Mouse (Mus musculus): Measurements from ENCODE around the gene Taok3.

The Taok3 gene

DNA sequence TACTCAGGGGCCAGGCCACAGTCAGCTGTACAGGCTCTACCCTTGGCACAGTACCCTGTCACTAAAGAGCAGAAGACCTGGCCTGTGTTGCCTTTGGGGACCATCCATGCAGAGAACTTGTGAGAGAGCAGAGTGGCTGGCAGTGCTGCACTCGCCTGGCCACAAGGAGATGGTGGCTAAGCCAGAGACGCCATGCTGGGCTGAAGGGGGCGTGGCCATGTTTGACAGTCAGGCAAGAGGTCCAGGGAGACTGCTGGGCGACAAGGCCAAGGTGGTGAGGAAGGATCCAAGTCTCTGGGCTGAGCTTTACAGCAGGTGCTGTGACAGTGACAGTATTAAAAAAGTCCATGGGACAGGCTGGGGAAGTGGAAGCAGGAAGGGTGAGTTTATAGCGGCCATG, 148.8 kb downstream of the Taok3 start:
- DNase-seq, result no peak

DNA sequence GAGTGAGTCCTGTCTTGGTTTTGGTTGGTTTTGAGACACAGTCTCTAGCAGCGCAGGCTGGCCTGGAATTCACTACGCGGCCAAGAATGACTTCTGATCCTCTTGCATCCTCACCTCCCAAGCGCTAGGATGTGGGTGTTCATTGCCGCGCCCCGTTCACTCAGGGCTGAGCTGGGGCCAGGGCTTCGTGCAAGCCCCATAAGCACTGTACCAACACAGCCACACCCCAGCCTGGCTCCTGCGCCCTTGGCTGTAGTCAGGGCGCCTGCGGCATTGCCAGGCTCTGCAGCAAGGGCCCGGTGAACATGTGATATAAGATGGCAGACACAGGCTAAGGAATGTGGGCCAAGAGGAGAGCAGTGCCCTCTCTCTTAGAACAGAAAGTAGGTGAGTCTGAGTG, 149.5 kb downstream of the Taok3 start:
- no peak for DNase-seq

DNA sequence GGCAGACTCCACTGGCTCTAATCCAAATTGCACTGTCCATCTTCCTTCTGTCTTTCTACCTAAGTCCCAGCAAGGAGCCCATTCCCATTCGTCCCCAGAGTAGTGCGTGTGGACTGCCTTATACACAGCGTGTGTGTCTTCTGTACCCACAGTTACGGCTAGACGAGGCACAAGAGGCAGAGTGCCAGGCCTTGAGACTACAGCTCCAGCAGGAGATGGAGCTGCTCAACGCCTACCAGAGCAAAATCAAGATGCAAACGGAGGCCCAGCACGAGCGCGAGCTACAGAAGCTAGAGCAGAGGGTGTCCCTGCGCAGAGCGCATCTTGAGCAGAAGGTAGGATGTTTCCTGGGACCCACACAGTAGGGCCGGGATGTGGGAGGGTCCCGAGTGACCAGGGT, 152.0 kb downstream of the Taok3 start:
- DNase-seq, result no peak

DNA sequence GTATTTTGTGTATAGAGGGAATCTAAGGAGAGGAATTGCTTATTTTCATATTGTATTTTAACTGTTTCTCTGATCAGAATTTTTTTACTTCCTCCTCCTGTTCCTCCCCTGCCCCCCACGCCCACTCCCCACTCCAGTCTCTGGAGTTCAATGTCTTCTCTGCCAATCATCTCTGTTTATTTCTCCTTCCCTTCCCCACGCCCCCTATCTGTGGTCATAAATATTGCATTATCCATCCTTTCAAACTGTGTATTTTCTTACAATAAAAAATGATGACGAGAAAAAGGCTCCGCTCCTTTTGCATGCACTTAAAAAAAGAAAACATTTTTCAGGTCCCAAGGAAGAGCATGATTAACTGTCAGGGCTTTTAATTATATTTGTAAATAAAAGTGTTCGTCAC, 154.9 kb downstream of the Taok3 start:
- no peak for DNase-seq

DNA sequence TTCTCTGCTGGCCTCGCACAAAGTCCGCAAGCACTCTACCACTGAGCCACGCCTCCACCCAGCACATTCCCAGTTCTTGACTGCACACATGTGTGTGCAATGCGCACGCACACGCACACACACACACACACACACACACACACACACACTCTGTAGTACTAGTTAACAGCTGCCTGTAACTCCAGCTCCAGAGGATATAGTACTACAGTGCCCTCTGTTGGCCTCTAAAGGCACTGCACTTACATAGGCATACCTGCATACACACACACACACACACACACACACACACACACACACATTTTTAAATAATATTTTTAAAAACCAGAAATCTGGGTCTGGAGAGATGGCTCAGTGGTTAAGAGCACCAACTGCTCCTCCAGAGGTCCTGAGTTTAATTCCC, 157.9 kb downstream of the Taok3 start:
- peak in 1 of 2 experiments; percentile 27 for DNase-seq

GRCm38 (mm10) chr5:117278809-117279668, 159.1 kb downstream of the Taok3 start:
- DNase-seq, result peak; percentile 90 to 92

DNA sequence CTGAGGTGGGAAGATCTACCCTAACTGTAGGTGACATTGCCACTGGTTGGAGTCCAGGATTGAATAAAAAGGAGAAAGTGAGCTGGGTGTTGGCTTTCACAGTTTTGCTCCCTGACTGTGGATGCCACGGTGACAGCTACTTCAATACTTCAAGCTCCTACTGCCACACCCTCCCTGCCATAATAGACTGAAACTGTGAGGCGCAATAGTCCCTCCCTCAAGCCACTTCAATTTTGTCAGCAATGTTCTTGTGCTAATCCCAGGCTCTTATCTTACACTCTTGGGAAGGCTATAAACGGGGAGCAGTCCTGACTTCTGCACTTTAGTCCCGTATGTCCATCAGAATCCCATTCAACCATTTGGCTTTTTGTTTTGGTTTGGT, 159.7 kb downstream of the Taok3 start:
- no peak for DNase-seq

GRCm38 (mm10) chr5:117281536-117281935, 161.6 kb downstream of the Taok3 start:
- DNase-seq, result peak in 1 of 2 experiments; percentile 67

- DNase-seq, result no peak
Measured at GRCm38 (mm10) chr5:117282360-117282759, 162.4 kb downstream of the Taok3 start.

DNA sequence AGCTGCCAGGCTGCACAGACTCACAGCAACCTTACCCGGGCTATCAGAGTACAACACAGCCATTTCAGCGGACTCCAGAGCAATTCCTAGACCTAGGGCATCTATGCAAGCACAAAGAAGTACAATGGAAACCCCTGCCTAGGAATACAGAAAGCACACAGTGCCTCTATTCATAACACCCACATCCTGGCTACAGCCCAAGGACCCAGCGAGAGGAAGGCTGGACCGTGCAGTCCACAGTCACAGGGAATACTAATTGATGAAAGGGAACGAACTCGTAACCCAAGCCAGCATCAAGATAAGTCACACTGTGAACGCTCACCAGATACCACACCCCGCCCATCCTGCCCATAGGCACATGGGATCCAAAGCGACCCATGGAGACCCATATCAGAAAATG, 164.1 kb downstream of the Taok3 start:
- DNase-seq, result no peak

DNA sequence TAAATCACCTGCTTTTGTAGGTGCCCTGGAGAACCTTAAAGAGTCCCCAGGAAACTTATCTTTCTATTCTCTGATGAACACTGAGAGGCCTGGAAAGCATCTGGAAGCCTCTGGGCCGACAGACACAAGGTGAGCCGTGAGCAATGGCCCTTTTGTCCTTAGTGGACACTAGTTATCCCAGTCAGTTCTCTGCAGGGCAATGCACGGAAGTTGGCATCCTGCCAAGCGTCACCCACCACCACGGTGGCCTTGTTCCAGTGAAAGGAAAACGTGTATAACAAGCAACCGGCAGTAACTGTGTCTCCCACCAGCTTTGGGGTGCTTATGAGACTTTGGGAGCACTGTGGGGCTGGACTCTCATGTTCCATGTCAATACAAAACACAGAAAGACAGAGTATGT, 164.8 kb downstream of the Taok3 start:
- DNase-seq, result no peak

GRCm38 (mm10) chr5:117285266-117285665, 165.3 kb downstream of the Taok3 start:
- DNase-seq, result peak; percentile 60 to 64

DNA sequence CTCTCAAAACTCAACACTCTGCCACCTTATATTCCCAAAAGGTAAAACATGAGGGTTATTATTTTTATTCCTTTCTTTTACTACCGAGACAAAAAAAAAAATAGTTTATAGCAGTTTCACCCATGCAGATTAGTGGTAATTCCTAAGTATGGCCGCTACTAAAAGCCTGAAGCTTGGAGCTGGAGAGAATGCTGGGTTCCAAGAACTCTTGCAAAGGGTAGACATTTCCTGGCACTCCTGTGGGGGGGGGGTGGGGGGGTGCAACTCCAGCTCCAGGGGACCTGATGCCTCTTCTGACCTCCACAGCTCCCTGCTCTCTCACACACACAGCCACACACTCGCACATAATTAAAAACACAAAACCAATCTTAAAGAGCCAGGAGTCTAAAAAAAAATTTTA, 166.4 kb downstream of the Taok3 start:
- DNase-seq, result no peak

GRCm38 (mm10) chr5:117286831-117287822, 167.2 kb downstream of the Taok3 start, which contains the start of gene Pebp1:
Pebp1 (minus strand) TSS chr5:117287625.
- DNase-seq, result peak; percentile 97 to 98

DNA sequence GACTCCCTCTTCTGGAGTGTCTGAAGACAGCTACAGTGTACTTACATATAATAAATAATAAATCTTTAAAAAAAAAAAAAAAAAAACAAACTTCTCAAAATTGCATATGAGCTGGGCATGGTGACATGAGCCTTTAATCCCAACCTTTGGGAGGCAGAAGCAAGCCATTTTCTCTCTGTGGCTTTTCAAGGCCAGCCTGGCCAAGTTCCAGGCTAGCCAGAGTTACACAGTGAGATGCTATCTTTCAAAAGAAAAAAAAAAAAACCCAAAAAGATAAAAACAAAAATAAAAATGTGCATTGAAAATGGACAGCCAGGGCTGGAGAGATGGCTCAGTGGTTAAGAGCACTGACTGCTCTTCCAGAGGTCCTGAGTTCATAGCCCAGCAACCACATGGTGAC, 169.7 kb downstream of the Taok3 start:
- DNase-seq, result no peak

GRCm38 (mm10) chr5:117290081-117290480, 170.2 kb downstream of the Taok3 start:
- DNase-seq, result no peak

GRCm38 (mm10) chr5:117291312-117291711, 171.4 kb downstream of the Taok3 start:
- no peak for DNase-seq

DNA sequence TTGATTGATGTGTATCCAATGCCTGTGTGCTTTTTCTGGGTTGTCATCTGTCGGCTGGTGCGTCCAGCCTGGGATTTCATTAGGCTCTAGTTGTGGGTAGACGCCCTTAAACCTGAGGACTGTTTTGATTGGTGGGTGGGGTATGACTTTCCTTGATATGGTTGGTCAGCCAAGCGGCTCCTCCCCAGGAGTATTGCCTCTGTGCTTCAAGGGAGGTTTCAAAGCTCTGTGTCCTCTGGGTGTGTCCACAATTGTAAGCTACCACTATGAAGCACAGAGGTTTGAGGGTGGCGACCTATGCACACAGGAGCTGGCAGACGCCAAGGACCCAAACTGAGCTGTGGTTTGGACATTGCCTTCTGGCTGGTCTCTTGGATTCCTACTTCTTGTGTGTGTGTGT, 172.6 kb downstream of the Taok3 start:
- peak; percentile 49 to 64 for DNase-seq

GRCm38 (mm10) chr5:117293776-117294175, 173.8 kb downstream of the Taok3 start:
- peak in 1 of 2 experiments; percentile 26 for DNase-seq

DNA sequence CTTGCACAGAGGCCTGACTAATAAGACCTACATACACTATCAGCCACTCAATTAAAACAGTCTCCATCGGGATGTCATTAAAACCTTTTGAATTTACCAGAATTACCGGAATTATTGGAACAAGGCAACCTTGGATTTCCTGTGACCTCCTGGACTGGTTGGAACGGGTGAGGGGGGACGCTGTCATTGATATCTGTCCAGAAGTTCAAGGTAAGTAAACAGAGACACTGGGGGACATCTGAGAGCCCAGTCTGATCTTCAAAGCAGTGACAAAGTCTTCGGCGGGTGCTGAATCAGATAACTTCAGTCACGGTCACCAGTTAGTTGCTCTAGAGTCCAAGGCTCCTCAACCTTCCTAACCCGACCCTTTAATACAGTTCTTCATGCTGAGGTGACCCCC, 175.1 kb downstream of the Taok3 start:
- DNase-seq, result no peak

DNA sequence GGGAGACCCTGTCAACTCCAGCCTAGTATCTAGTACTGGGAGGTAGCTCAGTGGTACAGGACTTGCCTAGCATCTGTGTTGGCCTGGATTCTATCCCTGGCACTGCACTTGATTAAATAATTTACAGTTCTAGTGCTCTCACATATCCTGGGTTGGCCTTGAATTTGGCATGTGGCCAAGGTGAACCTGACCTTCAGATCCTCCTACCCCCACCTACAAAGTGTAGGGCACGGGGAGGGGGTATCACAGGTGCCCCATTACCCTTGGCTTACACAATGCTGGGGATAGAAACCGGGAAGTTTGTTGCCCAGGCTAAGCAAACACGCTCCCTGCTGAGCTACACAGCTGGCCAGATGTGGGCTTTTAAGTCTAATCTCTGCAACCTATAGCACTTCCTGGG, 183.0 kb downstream of the Taok3 start:
- peak; percentile 50 to 51 for DNase-seq

GRCm38 (mm10) chr5:117303691-117304579, 184.0 kb downstream of the Taok3 start:
- DNase-seq, result no peak
